Mouse (Mus musculus): ENCODE data around the gene Afp.

Gene Afp

DNA sequence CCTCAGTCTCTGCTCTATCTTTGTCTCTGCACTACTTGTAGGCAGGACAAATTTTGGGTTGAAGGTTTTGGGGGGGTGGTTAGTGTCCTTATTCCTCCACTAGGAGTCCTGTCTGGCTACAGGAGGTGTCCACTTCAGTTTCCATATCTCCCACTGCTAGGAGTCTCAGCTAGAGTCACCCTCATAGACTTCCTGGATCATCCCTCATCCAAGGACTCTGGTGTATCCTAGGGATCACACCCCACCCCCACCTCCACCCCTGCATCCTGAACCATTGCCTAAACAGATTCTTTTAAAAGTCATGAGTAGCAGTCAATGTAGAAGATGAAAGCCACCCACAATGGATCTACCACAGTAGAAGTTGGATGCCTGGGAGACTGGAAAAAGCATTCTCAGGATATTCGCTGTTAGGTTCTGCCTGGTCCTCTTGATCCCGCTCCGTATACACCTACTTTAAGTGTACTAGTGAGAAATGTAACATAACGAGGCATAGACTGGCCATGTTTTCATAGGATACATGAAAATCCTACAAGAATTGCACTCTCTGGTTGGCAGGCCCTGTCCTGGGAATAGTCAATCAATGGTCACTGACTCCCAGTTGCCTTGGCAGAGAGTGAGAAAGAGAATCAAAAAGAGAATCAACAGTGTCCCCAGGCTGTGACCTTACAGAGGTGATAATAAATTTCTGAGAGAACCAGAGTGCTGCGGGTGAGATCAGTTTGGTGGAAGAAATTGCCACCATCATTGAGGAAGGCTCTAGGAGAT, 19.5 kb downstream of the Afp start:
- no peak for DNase-seq

DNA sequence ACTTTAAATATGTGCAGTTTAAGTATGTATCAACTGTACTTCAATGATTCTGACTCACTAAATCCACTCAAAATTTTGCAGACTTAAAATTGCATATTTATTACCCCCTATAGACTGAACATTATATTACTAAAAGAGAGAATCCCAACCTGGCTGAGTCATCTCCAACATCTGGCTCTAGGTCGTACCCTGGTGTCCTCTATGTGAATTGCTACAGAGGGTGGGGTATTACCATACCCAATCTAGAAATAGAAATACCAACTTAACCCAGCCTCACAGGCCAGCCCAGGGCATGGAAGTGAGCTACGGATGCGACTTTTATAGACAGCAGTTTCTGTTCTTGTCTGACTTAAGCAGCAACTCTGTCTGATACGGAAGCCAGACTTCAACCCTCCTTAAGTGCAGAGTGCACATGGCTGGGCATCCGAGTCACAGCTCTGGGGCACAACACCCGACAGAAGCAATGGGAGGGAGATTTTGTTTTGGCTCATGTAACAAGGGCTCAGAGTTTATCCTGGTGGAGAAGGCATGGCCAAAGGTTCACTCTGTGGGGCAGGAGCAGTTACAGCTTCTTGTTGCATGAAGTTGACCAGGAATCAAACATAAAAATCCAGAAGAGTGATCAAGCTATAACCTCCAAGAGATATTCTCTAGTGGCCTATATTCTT, 21.9 kb downstream of the Afp start:
- no peak for DNase-seq

DNA sequence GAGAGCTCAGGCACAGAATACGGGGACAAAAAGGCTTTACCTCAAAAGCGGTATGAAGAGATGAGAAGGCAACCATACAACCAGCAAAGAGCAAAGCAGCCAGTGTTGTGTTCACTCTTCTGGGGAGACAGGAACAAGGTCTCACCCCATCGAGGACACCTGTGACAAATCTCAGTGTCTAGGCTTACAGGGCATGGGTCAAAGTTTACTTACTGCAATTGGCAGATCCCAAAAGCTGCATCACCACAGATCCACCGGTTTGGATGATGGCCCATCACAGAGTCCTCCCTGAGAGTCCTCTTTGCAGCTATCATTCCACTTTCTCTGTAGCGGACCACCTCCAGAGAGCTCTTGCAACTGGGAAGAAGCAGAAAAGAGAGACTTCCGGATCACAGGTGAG, 25.0 kb downstream of the Afp start:
- DNase-seq, result no peak

DNA sequence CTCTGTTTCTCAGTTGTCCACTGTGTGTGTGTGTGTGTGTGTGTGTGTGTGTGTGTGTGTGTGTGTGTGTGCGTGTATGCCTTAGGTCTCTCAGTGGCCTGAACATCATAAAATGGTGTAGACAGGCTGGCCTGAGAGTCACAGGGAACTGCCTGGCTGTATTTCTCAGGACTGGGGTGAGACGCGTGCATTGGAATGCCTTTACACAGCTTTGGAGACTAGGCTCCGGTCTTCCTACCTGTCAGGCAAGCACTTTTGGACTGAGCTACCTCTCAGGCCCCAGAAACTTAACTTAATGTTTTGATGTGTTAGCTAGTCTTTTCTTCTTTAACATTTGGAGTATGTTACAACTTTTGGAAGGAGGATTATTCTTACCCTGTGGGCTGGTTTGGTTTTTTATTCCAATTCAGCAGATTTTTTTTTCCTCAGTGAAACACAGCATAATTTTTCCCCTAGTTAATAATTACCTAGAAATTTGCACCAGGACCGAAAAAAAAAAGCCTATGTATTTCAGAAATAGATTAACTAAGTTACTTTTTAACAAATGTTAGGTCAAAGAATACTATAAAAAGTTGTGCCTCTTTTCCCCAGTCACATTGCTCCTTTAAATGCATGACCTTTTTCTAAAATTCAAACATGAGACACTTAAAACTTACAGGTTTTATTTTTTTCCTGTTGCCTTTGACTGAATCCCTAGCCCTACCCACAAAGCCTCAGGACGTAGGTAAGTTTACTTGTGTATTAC, 28.0 kb downstream of the Afp start, which contains the start of gene Afm:
Gene Afm (plus strand): TSS at position 577 of the 745 bp plus-strand sequence.
- no peak for DNase-seq

DNA sequence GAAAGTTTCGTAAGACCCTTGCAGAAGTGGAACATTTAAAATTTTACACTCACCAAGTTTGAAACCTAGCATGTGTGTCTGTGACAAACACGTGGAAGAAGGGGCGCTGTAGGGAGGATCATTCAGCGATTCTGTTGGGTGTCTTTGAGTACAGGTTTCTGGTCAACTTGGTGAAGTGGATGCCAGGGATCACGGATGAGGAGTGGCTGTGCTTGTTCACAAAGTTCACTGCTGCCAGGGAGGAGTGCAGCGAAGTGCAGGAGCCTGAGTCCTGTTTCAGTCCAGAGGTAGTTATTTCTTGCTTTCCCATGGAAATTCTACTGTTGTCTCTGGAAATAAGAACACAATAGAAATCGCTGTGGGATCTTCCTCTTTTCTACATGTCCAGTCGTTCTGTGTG, 60.7 kb downstream of the Afp start:
- DNase-seq, result no peak

DNA sequence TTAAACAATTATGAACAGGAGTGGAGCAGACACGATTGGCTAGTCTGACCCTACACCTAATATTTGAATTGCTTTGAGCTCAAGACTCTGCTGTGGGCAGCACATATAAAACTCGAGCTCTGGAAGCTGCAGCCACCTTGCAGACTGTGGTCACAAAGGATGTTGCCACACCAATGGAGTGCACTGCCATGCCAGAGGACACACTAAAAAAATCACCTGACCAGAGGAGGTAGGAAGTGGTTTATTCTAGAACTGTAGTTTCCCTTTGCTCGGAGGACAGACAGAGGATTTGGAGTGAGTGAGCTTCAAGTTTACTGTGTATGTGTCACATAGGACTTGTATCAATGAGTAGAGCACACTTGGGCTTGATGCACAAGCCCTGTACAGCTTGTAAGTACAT, 65.5 kb downstream of the Afp start:
- no peak for DNase-seq
